Mouse (Mus musculus) lung, embryonic 16.5 days (tissue): ENCODE measurements around the gene Ero1l. TPM values are rescaled to one million over a fixed set of nuclear protein-coding genes. Genes with fewer than 3 reads are reported as not detected.

Source experiments
- ATAC-seq: fragments of 200-750 bp; cut with Nextera tagmentation; 2 replicates; pipeline ENCODE4 v1.8.0; 2017; ENCODE audit warnings: low read depth, mild to moderate bottlenecking, moderate library complexity
- H3K27ac ChIP-seq: fragments of 300-500 bp; sonication (generic); 2 replicates; pipeline ENCODE4 v1.5.1; 2014; ENCODE audit warnings: mild to moderate bottlenecking, control low read depth, low read length
- H3K27me3 ChIP-seq: fragments of 300-500 bp; sonication (generic); 2 replicates; pipeline ENCODE4 v1.6.1; 2014; ENCODE audit warnings: low read depth, low read length, mixed read lengths; ENCODE audit not compliant: control insufficient read depth, insufficient read depth
- H3K36me3 ChIP-seq: fragments of 300-500 bp; sonication (generic); 2 replicates; pipeline ENCODE4 v1.6.1; 2014; ENCODE audit warnings: low read length; ENCODE audit not compliant: control insufficient read depth, insufficient read depth
- H3K4me1 ChIP-seq: fragments of 300-500 bp; sonication (generic); replicated peaks from 2 replicates; pipeline ENCODE4 v1.6.1; 2014; ENCODE audit warnings: low read length, mixed read lengths; ENCODE audit not compliant: control insufficient read depth, insufficient read depth
- H3K4me2 ChIP-seq: fragments of 300-500 bp; sonication (generic); 2 replicates; pipeline ENCODE4 v1.6.1; 2014; ENCODE audit warnings: low read depth, low read length, control low read depth
- H3K4me3 ChIP-seq: fragments of 300-500 bp; sonication (generic); 2 replicates; pipeline ENCODE4 v1.5.1; 2014; ENCODE audit warnings: mild to moderate bottlenecking, low read length, control low read depth
- H3K9ac ChIP-seq: fragments of 300-500 bp; sonication (generic); 2 replicates; pipeline ENCODE4 v1.6.1; 2014; ENCODE audit warnings: low read length, control low read depth
- H3K9me3 ChIP-seq: fragments of 300-500 bp; sonication (generic); 2 replicates; pipeline ENCODE4 v1.6.1; 2016; ENCODE audit warnings: low read length; ENCODE audit not compliant: control insufficient read depth
- WGBS: fragments of 180-500 bp; shearing (Covaris S2); extraction: QIAGEN DNeasy Blood & Tissue Kit; methylation state at CpG from one replicate; pipeline ENCODE4 v1.1.7; 2014; 5-methylcytosine and 5-hydroxymethylcytosine counted together
- polyA plus RNA-seq: library from polyadenylated mRNA; unstranded; fragments of >200 nt; fragmentation: Nextera tagmentation; extraction: Ambion mirVana; gene quantifications from 2 replicates; pipeline ENCODE4 v1.2.1, GENCODE M21; 2015

Gene Ero1l
- 29.8 and 31.1 TPM in 2 replicates for polyA plus RNA-seq

DNA sequence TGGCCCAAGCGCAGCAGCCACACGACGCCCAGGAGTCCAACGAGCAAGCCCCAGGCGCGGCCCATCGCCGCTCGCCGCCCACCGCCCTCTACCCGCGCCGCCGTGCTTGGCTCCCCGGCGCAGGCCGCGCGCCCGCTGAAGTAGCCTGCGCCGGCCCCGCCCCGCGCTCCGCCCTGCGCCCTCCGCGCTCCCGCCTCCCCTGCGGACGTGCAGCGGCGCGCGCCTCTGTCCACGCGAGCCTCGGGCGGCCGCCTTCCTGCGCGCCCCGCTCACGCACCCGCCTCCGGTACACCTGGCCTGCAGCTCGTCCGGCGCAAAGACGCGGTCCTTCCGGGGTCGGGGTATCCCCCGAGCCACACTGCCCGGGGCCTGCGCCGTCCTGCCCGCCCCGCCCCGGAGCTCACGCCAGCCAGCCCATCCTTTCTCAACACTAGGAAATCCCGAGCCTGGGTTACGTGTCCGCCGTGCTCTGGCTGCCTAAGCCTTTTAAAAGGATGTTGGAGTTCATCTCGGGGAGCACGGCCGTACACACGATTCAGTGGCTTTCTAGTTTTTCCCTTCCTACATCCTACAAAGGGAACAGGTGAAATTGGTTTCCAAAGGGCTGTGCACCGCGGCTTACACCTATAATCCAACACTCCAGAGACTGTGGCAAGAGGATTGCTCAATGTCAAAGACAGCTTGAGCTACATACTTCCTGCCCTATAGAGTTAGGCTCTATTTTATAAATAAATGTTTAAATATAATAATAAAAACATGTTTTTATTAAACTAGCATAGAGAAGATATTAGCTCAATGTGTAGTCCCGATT, at the start of gene Ero1l:
Gene Ero1l (minus strand): TSS at position 346 of the 811 bp plus-strand sequence.
- peak within 1 kb of the TSS; percentile 88 for H3K27ac ChIP-seq
- 1% methylated on average over 65 of the region's 74 CpGs for WGBS
- H3K9me3 ChIP-seq, result no peaks in the 10 kb centered on the region
- peak within 1 kb of the TSS; percentile 87 for H3K9ac ChIP-seq
- no peaks in the 10 kb centered on the region for H3K36me3 ChIP-seq
- ATAC-seq, result peak; percentile 96
- peak within 1 kb of the TSS; percentile 84 for H3K4me2 ChIP-seq
- peaks cover 16% of the 10 kb centered on the region for H3K4me1 ChIP-seq
- peak within 1 kb of the TSS; percentile 81 for H3K4me3 ChIP-seq
- H3K27me3 ChIP-seq, result no peaks in the 10 kb centered on the region

GRCm38 (mm10) chr14:45365196-45365587, 46.6 kb upstream of the Ero1l start:
- no peak for ATAC-seq
- Histone ChIP-seq H3K27me3 (no peaks in the 10 kb centered on the region), H3K36me3 (peaks cover 17% of the 10 kb centered on the region), H3K4me3 (no peak overlapping the region), H3K9ac (no peak overlapping the region), H3K27ac (no peak overlapping the region), H3K9me3 (no peaks in the 10 kb centered on the region), H3K4me2 (no peak overlapping the region), H3K4me1 (no peaks in the 10 kb centered on the region)
- 83% methylated on average over 6 of the region's 6 CpGs for WGBS

- Histone ChIP-seq H3K27me3 (no peaks in the 10 kb centered on the region), H3K4me2 (no peak overlapping the region), H3K27ac (no peak overlapping the region), H3K36me3 (peaks cover 11% of the 10 kb centered on the region), H3K9me3 (no peaks in the 10 kb centered on the region), H3K4me1 (no peaks in the 10 kb centered on the region), H3K4me3 (no peak overlapping the region), H3K9ac (no peak overlapping the region)
- WGBS, result 77% methylated on average over 16 of the region's 16 CpGs
- ATAC-seq, result no peak
Measured at GRCm38 (mm10) chr14:45364211-45365195, 45.9 kb upstream of the Ero1l start.

DNA sequence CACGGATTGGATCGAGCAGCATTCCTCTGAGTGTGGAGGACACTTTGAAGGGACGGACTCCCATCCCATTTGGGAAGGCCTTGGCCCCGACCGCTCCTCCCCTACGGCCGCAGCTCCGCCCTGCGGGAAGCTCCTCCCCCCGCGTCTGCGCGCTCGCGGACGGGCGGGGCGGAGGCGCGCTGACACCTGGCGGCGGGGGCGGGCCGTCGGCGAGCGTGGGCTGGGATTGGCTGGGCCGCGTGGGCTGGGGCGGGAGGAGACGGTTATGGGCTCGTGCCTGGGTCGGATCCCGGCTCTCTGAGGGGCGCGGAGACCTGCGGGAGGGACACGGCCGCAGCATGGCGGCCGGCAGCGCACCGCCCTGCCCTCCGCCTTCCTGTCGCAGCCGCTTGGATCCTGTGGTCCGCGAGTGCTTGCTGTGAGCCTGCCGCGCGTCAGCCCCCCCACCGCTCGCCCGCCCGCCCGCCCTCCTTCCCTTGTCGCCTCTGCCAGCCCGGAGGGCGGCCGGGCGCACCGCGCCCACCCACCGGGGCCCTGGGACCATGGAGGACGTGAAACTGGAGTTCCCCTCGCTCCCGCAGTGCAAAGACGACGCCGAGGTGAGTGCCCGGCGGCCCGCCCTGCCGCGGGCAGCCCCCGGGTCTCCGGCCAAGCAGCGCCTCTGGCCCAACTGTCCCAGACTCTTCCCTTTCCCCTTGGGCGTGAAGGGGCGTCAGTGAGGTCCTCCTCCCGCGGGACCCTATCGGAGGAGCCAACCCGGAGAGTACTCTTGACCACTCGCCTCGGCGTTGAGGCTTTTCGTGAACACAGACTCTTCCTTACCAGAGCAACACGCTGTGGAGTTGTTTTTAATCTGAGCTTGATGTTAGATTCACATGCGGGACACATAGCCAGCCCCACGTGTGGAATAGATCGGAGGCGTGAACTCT, 32.6 kb upstream of the Ero1l start, which contains the start of gene Styx:
Gene Styx (plus strand): TSS at position 163 of the 929 bp plus-strand sequence.
- no peaks in the 10 kb centered on the region for H3K27me3 ChIP-seq
- H3K9me3 ChIP-seq, result no peaks in the 10 kb centered on the region
- H3K4me1 ChIP-seq, result no peaks in the 10 kb centered on the region; the same call in 1 of the 2 replicates
- ATAC-seq, result peak; percentile 99
- H3K9ac ChIP-seq, result peak within 1 kb of the TSS; percentile 88
- peak within 1 kb of the TSS; percentile 91 for H3K4me3 ChIP-seq
- H3K4me2 ChIP-seq, result peak within 1 kb of the TSS; percentile 63
- H3K36me3 ChIP-seq, result peaks cover 15% of the 10 kb centered on the region
- peak within 1 kb of the TSS; percentile 75 for H3K27ac ChIP-seq
- WGBS, result under 1% methylated on average over 58 of the region's 93 CpGs

GRCm38 (mm10) chr14:45329589-45330181, 11.1 kb upstream of the Ero1l start, which contains the start of gene Psmc6:
TSS of gene Psmc6 (plus strand) at chr14:45329788.
- Histone ChIP-seq H3K36me3 (peaks cover 15% of the 10 kb centered on the region), H3K9ac (peak within 1 kb of the TSS; percentile 95), H3K27me3 (no peaks in the 10 kb centered on the region), H3K4me2 (peak within 1 kb of the TSS; percentile 59), H3K4me3 (peak within 1 kb of the TSS; percentile 79), H3K27ac (peak within 1 kb of the TSS; percentile 70), H3K4me1 (0 out of 2 replicates have a peak, but pooled peaks cover 2% of the 10 kb centered on the region), H3K9me3 (no peaks in the 10 kb centered on the region)
- peak; percentile 99 for ATAC-seq
- WGBS, result under 1% methylated on average over 44 of the region's 44 CpGs

- Histone ChIP-seq H3K27ac (0 out of 2 replicates have a peak overlapping the region, but pooled peaks have one; percentile 45), H3K4me1 (0 out of 2 replicates have a peak, but pooled peaks cover 2% of the 10 kb centered on the region), H3K4me3 (peak overlapping the region; percentile 79), H3K4me2 (peak overlapping the region; percentile 59), H3K9ac (peak overlapping the region; percentile 11; the same call in 1 of the 2 replicates), H3K36me3 (peaks cover 13% of the 10 kb centered on the region), H3K9me3 (no peaks in the 10 kb centered on the region), H3K27me3 (no peaks in the 10 kb centered on the region)
- ATAC-seq, result peak; percentile 8
- 11% methylated on average over 8 of the region's 8 CpGs for WGBS
Measured at GRCm38 (mm10) chr14:45329018-45329588, 10.5 kb upstream of the Ero1l start.

GRCm38 (mm10) chr14:45328072-45328713, 9.6 kb upstream of the Ero1l start:
- no peak overlapping the region for H3K27ac ChIP-seq
- 0 out of 2 replicates have a peak, but pooled peaks cover 2% of the 10 kb centered on the region for H3K4me1 ChIP-seq
- no peaks in the 10 kb centered on the region for H3K27me3 ChIP-seq
- H3K4me2 ChIP-seq, result no peak overlapping the region
- 85% methylated on average over 4 of the region's 4 CpGs for WGBS
- H3K9me3 ChIP-seq, result no peaks in the 10 kb centered on the region
- no peak for ATAC-seq
- no peak overlapping the region for H3K4me3 ChIP-seq
- H3K36me3 ChIP-seq, result peaks cover 7% of the 10 kb centered on the region
- H3K9ac ChIP-seq, result no peak overlapping the region
